Mouse (Mus musculus): ENCODE results near the gene Myl6b.

Gene Myl6b

DNA sequence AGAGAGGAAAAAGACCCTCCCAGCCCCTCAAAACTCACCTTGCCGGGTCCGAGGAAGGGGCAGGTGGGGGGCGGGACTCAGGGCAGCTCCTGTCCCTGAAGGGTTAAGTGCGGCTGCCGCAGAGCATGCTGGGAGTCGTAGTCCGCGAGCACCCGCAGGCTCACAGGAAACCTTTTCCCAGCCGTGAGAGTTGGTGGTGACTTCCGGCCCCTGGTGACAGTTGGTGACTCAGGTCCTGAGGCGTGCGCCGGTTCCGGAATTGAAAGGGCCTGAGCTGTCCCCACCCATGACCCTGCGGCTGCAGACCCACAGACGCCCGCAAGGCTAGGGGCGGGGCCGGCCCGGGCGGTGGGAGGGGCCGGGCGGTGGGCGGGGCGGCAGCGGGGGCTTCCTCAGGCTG lies at the start of gene Myl6b:
Gene Myl6b (minus strand): TSS at position 96 of the 400 bp plus-strand sequence.
- peak; percentile 98 for DNase-seq

DNA sequence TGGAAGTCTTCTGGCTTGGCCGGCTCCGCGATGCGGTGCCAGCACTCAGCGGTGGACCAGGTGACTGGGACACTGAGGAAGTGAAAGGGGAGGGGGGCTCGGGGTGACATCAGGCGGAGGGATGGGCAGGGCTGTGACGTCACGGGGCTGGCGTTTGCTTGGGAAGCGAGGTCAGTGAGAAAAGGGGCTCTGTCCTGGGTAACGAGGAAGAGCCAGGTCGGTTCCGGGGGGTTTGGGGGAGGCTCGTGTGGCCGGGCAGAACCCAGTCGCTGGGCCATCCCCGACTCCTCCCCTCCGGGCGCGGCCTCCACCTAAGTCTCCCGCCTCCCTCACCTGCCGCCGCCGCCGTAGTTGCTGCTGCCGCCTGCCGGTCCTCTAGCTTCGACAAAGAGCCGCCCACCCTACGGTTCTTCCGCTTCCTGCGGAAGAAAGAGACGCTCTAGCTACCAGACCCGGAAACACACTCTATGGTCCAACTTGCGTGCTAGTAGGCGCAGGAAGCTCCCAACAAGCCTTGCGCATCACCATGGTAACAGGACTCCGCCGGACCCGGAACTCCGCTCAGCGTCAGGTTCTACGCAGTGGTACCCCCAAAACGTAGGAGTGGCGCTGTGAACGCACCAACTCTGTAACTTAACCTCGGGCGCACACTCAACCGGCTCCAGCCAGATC lies 49.0 kb upstream of the Myl6b start, which contains the start of gene Zc3h10:
Gene Zc3h10 (minus strand): TSS at position 414 of the 672 bp plus-strand sequence.
- DNase-seq: peak; percentile 97

DNA sequence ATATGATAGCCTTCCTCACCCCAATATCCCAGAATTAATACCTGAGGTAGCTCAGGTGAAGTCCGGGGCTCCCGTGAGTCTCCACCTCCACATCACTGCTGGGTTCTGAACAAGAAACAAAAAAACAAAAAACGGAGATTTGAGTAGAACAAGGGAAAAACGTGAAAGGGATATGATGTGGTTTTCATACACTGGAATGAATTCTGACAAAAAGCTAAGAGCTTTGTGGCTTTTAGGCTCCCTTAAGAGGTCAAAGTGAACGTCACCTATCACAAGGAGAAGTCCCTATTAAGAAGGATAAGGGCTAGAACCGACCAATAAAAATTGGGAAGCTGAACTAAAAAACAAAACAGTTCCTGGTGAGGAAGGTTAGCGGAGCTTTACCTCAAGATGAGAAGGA lies 48.3 kb upstream of the Myl6b start:
- no peak for DNase-seq

DNA sequence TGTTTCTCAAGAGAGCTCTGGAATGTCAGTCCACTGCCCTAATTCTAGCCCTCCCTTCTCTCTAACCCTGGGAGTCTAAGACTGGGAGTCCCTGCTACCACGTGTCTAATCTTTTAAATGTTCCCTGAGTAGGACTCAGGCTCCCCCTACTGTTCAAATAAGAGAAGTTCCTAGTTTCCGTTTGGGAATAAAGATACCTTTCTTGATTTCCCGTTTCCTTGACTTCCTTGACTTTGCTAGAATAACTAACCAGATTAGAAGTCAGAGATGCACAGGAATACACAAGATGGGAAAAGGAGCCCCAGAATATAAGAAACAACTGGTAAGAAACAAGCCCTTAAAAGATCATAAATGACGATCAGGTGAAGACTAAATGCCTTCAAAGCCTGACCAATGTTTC lies 47.9 kb upstream of the Myl6b start:
- DNase-seq: peak; percentile 59

DNA sequence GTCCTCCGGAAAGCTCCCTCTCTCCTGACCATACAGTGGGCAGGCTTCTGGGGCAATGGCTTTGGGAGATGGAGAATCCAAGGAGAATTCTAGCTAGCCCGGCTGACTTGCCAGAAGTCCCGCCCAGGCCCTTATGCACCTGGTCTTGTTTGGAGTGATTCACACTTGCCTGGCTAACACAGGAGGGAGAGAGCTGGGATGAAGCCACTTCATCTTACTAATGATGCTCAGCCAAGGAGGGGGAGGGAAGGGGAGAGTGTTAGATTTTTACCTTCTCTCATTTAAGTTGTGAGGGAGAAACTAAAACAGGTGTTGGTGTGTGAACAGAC lies 47.0 kb upstream of the Myl6b start:
- no peak for DNase-seq

DNA sequence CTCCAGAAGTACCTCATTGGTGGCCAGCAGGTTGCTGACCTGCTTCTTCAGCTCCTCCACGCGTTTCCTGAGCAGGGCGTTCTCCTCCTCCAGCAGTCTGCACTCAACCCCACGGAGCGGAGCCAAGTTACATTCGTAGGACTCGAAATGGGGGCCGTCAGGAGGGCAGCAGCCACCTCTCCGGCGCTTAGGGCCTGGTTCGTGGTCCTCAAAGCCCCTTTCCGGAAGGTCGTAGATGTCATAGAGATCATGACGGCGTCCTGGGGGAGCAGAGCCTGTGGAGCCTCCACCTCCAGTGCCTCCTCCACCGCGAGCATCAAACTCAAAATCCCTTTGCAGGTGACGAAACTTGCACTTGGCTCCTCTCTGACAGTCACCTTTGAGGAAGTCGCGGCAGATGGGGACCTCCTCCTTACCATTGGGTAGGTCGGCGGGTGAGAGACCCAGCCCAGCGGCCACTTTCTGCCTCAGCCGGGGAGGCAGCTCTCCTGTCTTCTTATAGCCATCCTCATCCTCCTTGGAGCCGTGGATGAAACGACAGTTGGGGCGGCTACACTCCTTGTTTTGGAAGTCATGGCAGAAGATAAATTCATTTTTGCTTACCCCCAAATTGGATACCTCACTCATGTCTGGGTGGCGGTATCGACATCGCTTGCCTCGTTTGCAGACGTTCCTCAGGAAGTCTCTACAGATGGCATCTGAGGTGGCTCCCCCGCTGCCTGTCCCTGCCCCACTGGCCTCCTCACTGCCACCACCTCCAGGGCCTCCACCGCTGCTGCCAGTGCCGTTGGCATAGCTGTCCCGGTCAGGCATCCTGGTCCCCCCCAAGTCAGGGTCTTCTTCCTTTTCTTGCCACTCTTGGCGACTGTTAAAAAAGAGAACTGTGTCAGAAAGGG lies 46.4 kb upstream of the Myl6b start:
- DNase-seq: no peak

DNA sequence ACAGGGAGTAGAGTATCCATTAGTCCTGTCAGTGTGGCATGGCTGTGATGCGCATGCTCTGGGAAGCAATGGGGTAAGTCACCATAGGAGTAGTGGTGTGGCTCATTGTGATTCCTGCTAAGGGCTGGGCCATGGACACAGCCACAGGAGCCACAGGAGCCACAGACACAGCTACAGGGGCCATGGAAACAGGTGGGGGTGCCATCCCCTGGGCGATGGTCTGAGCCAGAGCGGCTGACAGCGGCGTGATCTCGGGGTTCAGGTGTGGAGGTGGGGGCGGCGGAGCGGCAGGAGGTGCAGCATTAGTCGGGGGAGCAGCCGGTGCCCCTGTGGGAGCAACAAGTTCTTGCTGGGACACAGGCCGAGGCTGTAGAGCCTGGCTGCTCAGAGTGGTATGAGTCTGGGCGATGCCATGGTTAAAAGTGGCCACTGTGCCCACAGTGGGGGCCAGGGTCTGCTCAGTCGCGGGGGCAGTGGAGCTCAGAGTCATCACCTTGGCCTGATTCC lies 45.7 kb upstream of the Myl6b start:
- DNase-seq: no peak

DNA sequence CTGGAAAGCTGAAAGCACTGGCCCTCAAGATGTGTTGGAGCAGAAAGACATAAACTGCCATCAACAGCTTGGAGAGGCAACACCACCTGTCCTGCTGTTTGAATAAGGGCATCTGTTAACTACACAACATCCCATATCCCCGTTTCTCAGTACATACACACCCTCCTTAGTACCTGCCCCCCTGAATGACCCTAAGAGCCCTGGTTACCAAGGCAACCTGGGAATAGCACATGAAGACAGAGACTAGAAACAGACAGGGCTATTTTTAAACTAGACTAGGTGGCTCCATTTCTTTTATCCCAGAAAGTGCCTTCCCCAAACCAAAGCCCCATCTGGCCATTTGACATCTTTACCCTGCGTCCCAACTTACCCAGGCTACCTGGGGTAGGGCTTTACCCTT lies 44.6 kb upstream of the Myl6b start:
- DNase-seq: no peak

DNA sequence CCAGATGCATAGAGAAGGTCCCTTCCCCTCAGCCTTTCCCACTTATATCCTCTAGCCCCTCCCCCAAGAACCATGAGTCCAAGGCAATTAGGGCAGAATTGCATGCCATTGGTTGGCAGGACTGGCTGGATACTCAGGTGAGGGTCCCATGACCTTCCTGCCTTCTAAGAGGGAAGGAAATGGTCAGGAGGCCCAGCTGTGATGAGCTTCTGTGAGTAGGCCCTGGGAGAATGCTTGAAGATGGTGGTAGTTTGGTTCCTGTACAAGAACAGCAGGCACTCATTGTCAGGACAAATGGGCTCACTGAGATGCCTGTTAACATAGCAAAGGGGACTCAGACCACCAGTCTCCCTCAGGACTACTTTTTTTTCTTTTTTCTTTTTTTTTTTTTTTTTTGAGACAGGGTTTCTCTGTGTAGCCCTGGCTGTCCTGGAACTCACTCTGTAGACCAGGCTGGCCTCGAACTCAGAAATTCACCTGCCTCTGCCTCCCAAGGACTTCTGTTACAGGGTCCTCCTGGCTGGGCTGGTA lies 39.9 kb upstream of the Myl6b start:
- DNase-seq: no peak

DNA sequence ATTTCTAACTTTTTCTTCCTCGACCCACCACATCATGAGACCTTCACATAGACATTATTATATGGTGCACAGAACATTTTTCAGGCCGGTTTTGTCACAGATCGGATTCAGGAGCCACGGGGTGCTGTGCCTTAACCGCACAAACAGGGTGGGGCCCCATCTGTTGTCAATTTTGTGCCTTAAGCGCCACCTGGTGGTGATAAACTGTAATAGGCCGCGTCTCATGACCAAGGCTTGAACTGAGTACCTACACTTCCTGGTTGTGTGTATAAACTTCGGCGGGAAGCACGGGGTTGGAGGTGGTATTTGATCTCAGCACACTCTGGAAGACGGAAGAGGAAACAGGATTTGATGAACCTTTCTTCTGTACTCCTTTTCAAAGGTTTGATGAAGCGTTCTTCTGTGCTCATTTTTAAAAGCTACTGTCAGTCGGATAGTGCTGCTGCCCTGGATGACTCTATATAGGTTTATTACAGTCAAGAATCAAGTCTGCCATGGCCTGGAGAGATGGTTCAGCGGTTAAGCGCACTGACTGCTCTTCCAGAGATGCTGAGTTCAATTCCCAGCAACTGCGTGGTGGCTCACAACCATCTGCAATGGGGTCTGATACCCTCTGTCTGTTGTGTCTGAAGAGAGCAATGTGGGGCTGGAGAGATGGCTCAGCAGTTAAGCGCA lies 37.9 kb upstream of the Myl6b start:
- peak; percentile 95 for DNase-seq

DNA sequence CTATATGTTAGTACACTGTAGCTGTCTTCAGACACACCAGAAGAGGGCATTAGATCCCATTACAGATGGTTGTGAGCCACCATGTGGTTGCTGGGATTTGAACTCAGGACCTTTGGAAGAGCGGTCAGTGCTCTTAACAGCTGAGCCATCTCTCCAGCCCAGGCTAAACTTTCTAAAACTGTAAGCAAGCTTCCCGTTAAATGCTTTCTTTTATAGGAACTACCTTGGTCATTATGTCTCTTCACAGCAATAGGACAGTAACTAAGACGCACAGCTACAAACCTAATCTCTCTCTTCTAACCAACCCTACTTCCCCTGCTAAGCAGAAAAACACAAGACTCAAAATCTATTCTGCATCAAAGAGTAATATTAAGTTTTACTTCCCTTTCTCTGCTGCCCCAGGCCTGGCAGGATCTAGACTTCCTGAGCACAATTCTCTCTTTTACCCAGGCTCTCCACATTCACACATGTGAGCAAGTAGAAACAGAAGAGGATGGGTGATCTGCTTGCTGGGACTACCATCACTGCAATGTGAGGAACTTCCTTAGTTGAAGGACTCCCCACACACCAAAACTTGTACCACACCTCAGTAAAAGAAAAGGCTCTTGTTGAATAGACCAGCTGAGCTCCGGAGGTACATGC lies 37.3 kb upstream of the Myl6b start:
- peak; percentile 14 for DNase-seq

DNA sequence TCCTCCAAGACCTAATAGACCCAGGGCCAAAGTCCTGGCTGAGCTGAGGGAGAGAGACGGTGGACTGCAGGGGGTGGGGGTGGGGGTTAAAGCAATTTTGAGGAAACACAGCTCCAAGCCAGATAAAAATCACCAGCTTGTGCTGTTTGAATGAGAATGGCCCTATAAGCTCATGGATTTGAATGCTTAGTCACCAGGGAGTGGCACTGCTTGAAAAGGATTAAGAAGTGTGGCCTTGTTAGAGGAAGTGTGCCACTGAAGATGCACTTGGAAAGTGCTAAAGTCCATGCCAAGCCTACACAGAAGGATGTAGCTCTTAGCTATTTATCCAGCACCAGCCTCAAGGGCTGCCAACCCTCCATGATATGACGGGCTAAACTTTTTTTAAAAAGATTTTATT lies 36.7 kb upstream of the Myl6b start:
- DNase-seq: no peak

DNA sequence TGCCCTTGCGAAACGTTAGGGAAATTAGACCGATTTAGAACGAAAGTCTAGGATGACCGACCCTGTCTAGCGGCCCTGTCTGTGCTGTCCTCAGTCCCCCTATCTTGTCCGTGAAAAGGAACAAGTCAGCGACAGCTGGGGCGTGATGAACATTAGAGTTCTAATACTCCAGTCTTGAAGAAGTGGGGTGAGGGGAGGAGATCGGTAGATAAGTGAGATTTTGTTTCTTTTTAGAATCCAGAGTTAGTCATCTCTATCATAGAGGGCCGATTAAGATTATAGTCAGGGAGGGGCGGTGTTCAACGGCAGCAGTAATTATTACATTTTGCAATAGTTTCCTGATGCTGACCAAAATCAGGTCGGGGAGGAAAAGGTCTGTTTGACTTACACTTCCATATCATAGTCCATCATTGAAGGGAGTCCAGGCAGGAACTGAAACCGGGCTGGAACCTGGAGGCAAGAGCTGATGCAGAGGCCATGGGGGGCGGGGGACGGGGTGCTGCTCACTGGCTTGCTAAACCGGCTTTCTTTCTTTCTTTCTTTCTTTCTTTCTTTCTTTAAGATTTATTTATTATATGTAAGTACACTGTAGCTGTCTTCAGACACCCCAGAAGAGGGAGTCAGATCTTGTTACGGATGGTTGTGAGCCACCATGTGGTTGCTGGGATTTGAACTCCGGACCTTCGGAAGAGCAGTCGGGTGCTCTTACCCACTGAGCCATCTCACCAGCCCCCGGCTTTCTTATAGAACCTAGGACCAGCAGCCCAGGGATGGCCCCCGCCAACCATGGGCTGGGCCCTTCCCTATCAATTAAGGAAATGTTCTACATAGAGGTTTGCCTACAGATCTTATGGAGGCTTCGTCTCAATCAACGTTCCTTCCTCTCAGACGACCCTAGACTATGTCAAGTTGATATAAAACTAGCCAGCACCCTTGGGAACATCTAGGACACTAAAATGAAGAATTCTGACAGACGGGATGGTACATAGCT lies 28.2 kb upstream of the Myl6b start:
- DNase-seq: no peak

DNA sequence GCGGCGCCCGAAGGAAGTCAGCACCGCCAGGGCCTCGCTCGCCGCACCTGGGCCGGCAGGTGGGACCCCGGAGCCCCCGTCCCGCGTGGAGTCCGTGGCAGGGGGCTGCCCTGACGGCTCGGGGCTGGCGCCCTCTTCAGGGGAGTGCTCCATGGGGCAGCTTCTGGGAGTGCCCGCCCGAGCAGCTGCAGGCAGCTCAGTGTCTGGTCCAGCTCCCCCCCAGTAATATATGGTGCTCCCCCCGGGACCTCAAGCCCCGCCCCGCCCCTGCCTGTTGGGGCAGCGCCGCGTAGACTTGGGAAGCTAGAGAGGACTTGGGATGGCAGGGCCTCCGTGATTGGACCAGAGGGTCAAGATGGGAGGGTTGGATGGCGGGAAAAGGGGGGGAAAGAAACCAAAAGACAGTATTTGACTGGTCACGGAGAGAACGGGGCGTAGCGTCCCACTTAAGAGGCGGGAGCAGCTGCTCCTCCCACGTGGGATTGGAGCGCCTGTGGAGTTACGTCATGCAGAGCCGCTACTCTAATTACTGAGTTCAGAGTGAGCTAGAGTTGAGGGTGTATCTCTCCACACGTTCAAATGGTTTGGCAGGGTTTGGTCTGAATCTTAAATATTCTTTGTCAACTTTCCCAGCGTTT lies 27.3 kb upstream of the Myl6b start, which contains the start of gene Esyt1:
Gene Esyt1 (minus strand): TSS at position 201 of the 638 bp plus-strand sequence.
- DNase-seq: peak; percentile 98

DNA sequence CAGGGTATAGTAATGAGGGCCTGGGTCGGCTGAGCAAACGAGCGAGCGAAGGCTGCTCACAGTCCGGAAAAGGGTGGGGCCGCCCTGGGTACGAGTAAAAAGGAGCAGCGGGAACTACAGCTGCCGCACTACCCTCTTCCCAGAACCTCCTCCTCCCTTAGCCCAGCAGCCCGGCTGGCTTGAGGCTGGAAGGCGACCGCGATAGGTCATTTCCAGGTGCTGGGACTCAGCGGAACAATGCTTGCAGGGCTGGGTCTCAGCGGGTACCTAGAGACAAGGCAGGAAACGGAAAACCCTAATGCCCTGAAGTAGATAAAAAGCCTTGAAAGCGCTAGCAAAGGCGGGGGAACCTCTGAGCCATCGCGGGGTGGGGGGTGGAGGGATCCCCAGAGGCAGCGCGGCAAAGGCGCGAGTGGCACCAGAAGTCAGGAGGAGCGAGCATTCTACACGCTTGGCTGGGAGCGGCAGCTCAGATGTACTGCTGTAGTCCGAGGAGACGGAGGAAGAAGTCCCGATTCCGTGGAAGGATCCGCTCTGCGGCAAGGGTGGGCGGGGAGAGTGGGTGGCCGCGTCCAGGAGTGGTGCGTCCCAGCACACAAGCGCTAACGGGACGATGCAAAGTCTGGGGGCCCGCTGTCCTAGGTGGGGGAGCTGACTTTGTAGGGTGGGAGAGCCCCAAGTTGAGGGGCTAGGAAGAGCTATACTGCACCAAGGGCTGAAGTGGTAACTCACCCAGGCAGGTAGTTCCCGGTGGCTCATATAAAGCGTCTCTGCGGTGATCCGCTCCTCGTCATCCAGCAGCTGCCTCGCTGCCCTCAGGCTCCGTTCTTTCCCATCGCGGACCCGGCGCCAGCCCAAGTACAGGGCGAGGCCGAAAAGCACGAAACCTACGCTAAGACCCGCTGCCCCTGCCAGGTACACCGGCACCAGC lies 26.5 kb upstream of the Myl6b start:
- DNase-seq: peak; percentile 80

DNA sequence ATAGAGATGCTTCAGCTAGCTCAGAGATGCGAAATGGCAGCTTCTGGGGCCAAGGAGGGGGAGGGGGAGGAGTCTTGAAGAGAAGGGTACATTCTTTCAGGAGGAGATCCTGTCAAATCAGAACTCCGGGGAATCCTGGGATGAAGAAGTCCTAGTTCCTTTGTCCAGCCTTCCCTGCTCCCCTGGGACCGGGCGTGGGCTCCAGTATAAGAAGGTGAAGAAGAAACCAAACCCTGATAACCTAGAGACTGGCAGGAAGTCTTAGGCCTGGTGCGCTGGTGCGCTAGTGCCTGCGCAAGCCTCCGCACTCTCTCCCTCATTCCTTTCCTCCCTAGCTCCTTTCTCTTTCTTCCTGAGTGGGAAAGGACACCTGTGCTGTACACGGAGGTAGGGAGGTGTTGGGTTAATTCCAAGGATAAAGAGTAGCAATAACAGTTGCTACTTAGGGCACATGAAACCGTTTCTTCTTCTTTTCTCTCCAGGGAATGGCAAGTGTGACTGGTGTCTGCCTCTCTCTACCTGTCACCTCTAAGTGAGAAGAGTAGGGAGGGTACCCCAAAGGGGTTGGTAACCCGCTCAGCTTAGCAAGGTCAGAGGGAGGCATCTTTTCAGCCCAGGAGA lies 25.7 kb upstream of the Myl6b start:
- DNase-seq: peak; percentile 39

DNA sequence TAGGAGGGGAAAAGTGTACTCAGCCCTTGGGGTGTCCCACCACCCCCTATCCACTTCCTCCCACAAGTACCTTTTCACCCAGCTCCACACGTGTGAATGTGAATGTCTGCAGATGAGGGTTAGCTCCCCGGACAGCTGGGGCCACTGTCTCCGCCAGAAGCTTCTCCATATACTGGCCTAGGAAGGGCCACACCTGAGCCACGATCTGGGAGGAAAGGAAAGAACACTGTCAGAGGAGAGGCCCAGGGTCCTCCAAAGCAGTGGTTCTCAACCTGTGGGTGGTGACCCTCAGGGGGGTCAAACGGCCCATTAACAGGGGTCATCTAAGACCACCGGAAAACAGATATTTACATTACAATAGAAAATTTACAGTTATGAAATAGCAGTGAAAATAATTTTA lies 23.9 kb upstream of the Myl6b start:
- no peak for DNase-seq

DNA sequence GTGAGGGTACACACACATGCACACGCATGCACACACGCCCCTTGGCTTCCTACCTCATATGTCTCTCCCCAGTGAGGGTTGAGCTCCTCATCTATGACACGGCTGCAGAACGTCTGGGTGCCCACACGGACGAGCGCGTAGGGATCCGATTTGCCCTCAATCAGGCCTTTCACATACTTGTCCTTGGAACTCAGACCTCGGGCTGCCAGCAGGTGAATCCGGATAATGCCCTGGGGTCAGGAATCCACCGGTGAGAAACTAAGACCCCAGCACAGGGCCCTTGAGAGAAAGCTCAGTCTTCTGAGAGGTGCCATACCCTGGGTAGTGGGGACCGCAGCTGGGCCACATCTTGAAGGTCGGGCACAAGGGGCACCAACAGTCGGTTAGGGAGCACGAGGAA lies 22.1 kb upstream of the Myl6b start:
- no peak for DNase-seq

DNA sequence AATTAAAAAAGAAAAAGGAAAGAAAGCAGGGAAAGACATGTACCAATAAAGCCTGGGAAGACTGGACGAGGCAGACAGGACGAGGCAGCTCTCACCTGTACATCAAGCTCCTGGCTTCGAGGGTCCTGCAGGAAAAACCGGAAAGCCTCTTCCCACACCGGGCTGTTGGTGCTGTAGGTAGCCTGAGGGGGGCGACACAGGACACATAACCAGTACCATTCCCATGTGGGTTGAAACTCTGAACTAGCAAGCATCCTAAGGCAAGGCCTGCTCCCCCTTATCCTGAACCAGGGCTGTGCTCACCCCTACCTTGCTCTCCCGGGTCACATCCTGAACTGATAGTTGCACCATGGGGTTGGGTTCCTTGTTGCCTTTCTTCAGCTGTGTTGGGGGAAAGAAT lies 20.3 kb upstream of the Myl6b start:
- peak; percentile 76 for DNase-seq
